Mouse (Mus musculus): ENCODE results near the gene Adamts5. TPM values are rescaled to one million over a fixed set of nuclear protein-coding genes. Genes with fewer than 3 reads are reported as not detected.

Adamts5 gene
- polyA plus RNA-seq, 1 experiment from 2014 or later, result 0.59 TPM

- ATAC-seq, result no peak
- WGBS (ENCODE audit: insufficient replicate concordance), result 52% methylated on average over 5 of the region's 5 CpGs
- no peaks in the 10 kb centered on the region for H3K36me3 ChIP-seq (replicated peaks; ENCODE audit: insufficient read depth, low read length)
These were observed 11.8 kb downstream of the Adamts5 start for GRCm38 (mm10) chr16:85889778-85890177.

GRCm38 (mm10) chr16:85887289-85888051 is 14.2 kb downstream of the Adamts5 start:
- no peaks in the 10 kb centered on the region for H3K9me3 ChIP-seq (ENCODE audit: low read length)
- H3K4me2 ChIP-seq (ENCODE audit: low read depth, low read length), result no peak overlapping the region
- TF ChIP-seq EP300 (IDR thresholded peaks at IDR 0.05; ENCODE audit: low read depth), result no peak
- no peak for TF ChIP-seq CTCF (IDR thresholded peaks at IDR 0.05; ENCODE audit: low read depth)
- no peak overlapping the region for H3K4me3 ChIP-seq (ENCODE audit: low read depth, low read length)
- H3K9ac ChIP-seq (replicated peaks), result no peak overlapping the region
- no peaks in the 10 kb centered on the region for H3K4me1 ChIP-seq (ENCODE audit: insufficient read depth)
- ATAC-seq, result no peak
- WGBS (ENCODE audit: insufficient replicate concordance), result 74% methylated on average over 13 of the region's 13 CpGs
- H3K36me3 ChIP-seq (replicated peaks; ENCODE audit: insufficient read depth, low read length), result no peaks in the 10 kb centered on the region
- no peaks in the 10 kb centered on the region for H3K27me3 ChIP-seq (ENCODE audit: insufficient read depth, low read length)
- H3K27ac ChIP-seq (ENCODE audit: low read depth), result no peak overlapping the region
- DNase-seq, result no peak

More at GRCm38 (mm10) chr16:85889778-85890177, 11.8 kb downstream of the Adamts5 start:
- TF ChIP-seq CTCF (IDR thresholded peaks at IDR 0.05; ENCODE audit: low read depth) (no peak), EP300 (IDR thresholded peaks at IDR 0.05; ENCODE audit: low read depth) (no peak)
- H3K27ac ChIP-seq (ENCODE audit: low read depth), result no peak overlapping the region
- H3K4me3 ChIP-seq (ENCODE audit: low read depth, low read length), result no peak overlapping the region
- no peaks in the 10 kb centered on the region for H3K9me3 ChIP-seq (ENCODE audit: low read length)
- no peak overlapping the region for H3K4me2 ChIP-seq (ENCODE audit: low read depth, low read length)
- no peaks in the 10 kb centered on the region for H3K27me3 ChIP-seq (ENCODE audit: insufficient read depth, low read length)
- no peak overlapping the region for H3K9ac ChIP-seq (replicated peaks)
- no peak for DNase-seq
- H3K4me1 ChIP-seq (ENCODE audit: insufficient read depth), result no peaks in the 10 kb centered on the region

- Histone ChIP-seq H3K9ac (replicated peaks) (no peak overlapping the region), H3K4me2 (ENCODE audit: low read depth, low read length) (no peak overlapping the region), H3K27ac (ENCODE audit: low read depth) (no peak overlapping the region), H3K4me1 (ENCODE audit: insufficient read depth) (no peaks in the 10 kb centered on the region), H3K9me3 (ENCODE audit: low read length) (no peaks in the 10 kb centered on the region), H3K4me3 (ENCODE audit: low read depth, low read length) (no peak overlapping the region), H3K27me3 (ENCODE audit: insufficient read depth, low read length) (no peaks in the 10 kb centered on the region), H3K36me3 (replicated peaks; ENCODE audit: insufficient read depth, low read length) (no peaks in the 10 kb centered on the region)
- no peak for ATAC-seq
- TF ChIP-seq EP300 (IDR thresholded peaks at IDR 0.05; ENCODE audit: low read depth) (no peak), CTCF (IDR thresholded peaks at IDR 0.05; ENCODE audit: low read depth) (no peak)
- WGBS (ENCODE audit: insufficient replicate concordance), result 81% methylated on average over 7 of the region's 7 CpGs
- no peak for DNase-seq
These were observed 22.6 kb downstream of the Adamts5 start for GRCm38 (mm10) chr16:85879075-85879474.

- ATAC-seq, result no peak
- DNase-seq, result no peak
- Histone ChIP-seq H3K4me2 (ENCODE audit: low read depth, low read length) (no peak overlapping the region), H3K4me1 (ENCODE audit: insufficient read depth) (no peaks in the 10 kb centered on the region), H3K27me3 (ENCODE audit: insufficient read depth, low read length) (no peaks in the 10 kb centered on the region), H3K27ac (ENCODE audit: low read depth) (no peak overlapping the region), H3K36me3 (replicated peaks; ENCODE audit: insufficient read depth, low read length) (no peaks in the 10 kb centered on the region), H3K4me3 (ENCODE audit: low read depth, low read length) (no peak overlapping the region), H3K9ac (replicated peaks) (no peak overlapping the region), H3K9me3 (ENCODE audit: low read length) (no peaks in the 10 kb centered on the region)
- 74% methylated on average over 3 of the region's 3 CpGs for WGBS (ENCODE audit: insufficient replicate concordance)
- TF ChIP-seq EP300 (IDR thresholded peaks at IDR 0.05; ENCODE audit: low read depth) (no peak), CTCF (IDR thresholded peaks at IDR 0.05; ENCODE audit: low read depth) (no peak)
These were observed 27.5 kb downstream of the Adamts5 start for GRCm38 (mm10) chr16:85874141-85874540.

- WGBS (ENCODE audit: insufficient replicate concordance), result 46% methylated on average over 2 of the region's 2 CpGs
- Histone ChIP-seq H3K9me3 (ENCODE audit: low read length) (no peaks in the 10 kb centered on the region), H3K27me3 (ENCODE audit: insufficient read depth, low read length) (no peaks in the 10 kb centered on the region), H3K4me3 (ENCODE audit: low read depth, low read length) (no peak overlapping the region), H3K36me3 (replicated peaks; ENCODE audit: insufficient read depth, low read length) (no peaks in the 10 kb centered on the region), H3K27ac (ENCODE audit: low read depth) (no peak overlapping the region), H3K9ac (replicated peaks) (no peak overlapping the region), H3K4me2 (ENCODE audit: low read depth, low read length) (no peak overlapping the region), H3K4me1 (ENCODE audit: insufficient read depth) (no peaks in the 10 kb centered on the region)
- TF ChIP-seq CTCF (IDR thresholded peaks at IDR 0.05; ENCODE audit: low read depth) (no peak), EP300 (IDR thresholded peaks at IDR 0.05; ENCODE audit: low read depth) (no peak)
- no peak for DNase-seq
- no peak for ATAC-seq
These were observed 29.7 kb downstream of the Adamts5 start for GRCm38 (mm10) chr16:85871971-85872370.

GRCm38 (mm10) chr16:85871248-85871647 is 30.4 kb downstream of the Adamts5 start:
- Histone ChIP-seq H3K27me3 (ENCODE audit: insufficient read depth, low read length) (no peaks in the 10 kb centered on the region), H3K4me2 (ENCODE audit: low read depth, low read length) (no peak overlapping the region), H3K4me1 (ENCODE audit: insufficient read depth) (no peaks in the 10 kb centered on the region), H3K9me3 (ENCODE audit: low read length) (no peaks in the 10 kb centered on the region), H3K36me3 (replicated peaks; ENCODE audit: insufficient read depth, low read length) (no peaks in the 10 kb centered on the region), H3K4me3 (ENCODE audit: low read depth, low read length) (no peak overlapping the region), H3K27ac (ENCODE audit: low read depth) (no peak overlapping the region), H3K9ac (replicated peaks) (no peak overlapping the region)
- TF ChIP-seq EP300 (IDR thresholded peaks at IDR 0.05; ENCODE audit: low read depth) (no peak), CTCF (IDR thresholded peaks at IDR 0.05; ENCODE audit: low read depth) (no peak)
- DNase-seq (no peak), ATAC-seq (no peak)

Data from liver, postnatal 0 days (tissue).